Mouse (Mus musculus): ENCODE results near the gene Col19a1.

DNA sequence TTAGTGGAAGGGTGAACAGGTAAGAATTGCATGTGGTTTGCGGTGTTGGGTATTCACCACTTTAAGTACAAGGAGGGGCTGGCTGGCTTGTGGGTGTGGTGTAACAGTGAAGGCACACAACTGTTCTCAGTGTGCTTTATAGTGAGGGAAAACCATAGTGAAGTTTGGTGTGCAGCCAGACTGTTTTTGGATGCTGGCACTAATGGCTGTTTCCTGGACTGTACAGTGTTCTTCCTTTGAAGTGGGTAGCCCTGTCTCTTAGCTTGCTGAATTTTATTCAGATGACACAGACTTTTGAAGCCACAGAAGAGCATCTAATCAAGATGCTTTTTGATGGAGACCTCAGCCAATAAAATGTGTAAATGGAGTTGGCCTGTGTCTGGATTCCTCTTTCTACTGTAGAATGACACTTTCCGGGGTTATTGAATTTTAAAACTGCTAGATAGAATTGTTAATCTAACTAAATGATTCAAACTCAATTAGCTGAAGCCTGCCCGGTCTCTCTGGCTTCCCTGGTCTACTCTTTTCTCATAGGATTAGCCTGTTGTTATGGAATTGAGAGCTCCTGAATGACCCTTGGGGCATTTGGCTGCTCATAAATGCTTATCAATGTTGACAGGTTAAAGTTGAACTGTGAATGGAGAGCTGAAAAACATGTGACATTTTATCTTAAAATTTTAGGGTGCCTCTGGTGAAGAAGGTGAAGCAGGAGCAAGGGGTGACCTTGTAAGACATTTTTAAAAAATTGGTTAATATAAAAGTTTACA, 355.6 kb downstream of the Col19a1 start:
- TF ChIP-seq EP300 (IDR thresholded peaks at IDR 0.05; ENCODE audit: insufficient read depth, low read depth, low read length) (no peak), CTCF (IDR thresholded peaks at IDR 0.05) (no peak)

Data from heart, adult 2 months (tissue).